Mouse (Mus musculus) kidney, adult 11 months (tissue): ENCODE results near the gene Six3.

ENCODE experiments used
- DNase-seq: peaks from one replicate; pipeline ENCODE4 v3.0.0; 2022

Six3 gene

DNA sequence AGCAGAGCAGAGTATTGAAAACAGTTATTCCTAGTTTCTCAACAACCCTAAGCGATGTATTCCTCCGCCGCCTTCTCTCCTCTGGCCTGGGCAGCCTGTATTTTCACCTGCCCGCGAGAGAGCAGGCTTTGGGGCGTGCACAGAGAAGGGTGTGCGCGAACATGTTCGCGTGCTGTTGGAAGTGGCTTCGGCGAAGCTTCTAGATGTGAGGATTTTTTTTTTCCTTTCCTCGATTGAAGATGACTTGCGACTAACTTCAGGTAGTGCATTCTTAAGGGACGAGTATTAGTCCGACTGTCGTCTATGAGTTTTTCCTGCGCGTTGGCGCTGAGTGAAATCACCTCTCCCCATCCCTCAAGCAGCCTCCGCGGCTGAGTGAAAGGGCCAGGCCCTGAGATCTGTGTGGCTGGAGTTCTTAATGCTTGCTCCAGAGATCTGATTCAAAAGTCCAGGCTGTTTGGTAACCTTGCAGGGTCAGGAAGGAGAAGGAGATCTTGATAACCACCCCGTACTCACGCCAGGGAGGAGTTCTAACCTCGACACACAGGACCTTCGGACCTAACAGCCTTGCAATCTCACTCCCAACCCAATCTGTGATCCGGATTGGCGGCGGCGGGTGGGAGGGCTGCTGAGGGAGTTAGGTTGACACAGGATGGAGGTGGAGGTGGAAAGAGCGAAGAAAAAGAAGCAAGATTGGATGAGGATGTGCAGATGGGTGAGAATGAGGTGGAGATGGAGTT, 712 bp upstream of the Six3 start:
- no peak for DNase-seq

DNA sequence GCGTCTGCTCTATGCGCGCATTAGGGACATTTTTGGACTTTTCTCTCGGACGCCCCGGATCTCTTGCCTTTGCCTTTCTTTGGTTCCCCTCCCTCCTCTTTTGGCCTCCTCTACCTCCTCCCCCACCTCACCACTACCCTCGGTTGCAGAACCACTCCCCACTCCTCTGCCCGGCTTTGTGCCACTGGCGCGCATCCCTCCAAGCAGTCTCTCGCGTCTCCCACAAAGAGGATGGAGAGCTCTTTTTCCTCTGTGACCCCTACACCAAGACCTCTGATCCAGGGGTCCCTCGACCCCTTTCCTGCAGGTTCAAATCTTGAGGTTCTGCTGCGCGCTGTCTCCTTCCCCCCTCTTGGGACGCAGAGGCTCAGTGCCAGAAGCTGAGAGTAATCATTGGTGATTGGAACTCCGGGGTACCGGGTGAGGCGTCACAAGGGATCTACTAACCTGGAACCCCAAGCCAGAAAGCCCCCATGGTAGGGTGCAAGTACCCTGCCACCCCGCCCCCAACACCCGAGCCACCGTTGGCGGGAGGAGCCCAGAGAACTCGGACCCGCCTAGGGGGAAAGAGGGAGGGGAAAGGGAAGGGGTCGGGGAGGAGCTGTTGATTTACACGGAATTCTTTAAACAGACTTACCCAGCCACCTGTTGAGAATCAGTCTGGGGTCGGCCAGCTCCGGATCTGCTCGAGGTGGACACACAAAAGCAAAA, 758 bp downstream of the Six3 start:
- DNase-seq: no peak

DNA sequence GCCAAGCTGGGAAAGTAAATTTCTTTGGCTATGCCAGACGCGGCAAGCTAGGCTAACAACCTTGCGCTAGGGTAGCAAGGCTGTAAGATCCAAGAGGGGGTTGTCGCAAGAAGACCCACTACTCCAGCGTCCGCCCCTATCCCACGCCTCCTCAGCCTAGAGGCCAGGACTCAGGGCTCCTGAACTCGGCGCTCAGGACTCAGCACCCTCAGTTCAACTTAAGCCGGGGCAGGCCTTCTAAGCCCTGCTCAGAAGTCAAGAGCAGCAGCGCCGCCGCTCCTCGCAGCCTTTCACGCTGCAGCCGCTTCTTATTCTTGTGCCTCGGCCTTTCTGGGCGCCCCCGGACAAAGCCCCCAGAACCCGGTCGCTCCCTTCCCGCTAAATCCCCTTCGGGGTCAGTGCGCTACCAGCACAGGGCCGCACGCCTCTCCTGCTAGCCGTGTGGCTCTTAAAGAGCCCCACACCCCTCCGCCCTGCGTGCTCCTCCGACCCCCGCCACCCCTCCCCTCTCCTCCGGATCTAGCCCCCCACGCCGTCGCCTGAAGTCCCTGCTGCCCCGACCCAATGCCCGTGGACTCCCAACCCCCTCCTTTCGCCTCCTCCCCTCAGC, 1.4 kb downstream of the Six3 start:
- no peak for DNase-seq

DNA sequence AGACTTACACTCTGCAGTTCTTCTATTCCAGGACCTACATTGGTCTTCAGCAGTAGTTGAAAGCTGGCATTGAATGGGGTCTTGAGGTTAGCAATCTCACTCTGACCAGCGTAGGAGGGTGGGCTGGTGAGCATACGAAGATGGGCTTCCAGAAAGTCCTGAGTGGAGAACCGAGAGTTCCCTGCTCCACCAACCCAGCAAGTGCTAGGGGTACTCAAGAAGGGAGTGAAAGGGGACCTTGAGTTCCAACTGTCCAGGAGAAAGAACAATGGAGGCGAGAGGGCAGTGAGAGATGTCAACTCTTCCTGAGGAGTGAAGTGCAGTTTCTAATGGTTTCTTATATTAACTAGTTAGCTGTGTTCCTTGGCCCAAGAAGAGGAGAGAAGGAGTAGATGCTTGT, 2.2 kb downstream of the Six3 start:
- no peak for DNase-seq

DNA sequence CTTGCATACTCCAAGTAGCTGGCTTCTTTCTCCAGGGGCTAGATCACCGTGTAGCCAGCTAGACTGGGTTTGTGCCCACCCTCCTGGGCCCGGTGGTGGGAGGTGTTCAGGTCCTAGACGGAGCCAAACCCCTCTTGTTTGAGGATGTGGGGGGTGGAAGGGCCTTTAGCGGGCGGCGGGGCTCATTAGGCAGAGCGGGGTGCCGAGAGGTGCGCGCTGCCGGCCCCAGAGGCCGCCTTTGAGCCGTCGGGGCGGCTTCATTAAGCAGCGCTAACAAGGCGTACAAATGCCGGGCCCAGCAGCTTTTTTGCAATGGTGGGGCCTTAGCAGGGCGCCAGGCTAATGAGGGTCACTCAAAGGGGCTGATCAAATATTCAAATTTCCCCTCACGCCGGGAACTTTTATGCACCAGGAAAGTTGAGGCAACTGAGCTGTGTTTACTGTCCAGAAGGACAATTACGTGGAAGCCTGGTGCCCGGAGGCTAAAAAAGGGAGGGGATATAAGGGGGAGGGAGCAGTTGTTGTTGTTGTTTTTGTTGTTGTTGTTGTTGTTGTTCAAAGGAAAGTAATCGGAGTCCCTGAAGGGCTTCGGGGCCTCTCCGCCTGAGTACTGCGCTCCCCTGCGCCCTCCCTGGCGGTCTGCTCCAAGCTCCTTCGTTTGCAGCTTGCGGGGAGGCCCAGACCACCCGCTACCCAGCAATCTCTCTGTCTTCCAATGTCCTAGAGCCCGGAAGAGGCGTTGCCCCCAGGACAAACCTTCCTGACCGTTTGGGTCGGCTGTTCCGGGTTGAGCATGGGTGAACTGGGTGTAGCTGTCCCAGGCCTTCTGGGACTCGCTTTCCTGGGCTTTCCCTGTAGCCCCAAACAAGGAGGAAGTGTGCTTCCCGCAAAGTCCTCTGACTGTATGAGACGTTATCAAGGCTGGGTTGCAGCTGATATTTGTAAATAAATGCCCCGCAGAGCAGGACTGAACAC, 3.4 kb downstream of the Six3 start:
- no peak for DNase-seq

DNA sequence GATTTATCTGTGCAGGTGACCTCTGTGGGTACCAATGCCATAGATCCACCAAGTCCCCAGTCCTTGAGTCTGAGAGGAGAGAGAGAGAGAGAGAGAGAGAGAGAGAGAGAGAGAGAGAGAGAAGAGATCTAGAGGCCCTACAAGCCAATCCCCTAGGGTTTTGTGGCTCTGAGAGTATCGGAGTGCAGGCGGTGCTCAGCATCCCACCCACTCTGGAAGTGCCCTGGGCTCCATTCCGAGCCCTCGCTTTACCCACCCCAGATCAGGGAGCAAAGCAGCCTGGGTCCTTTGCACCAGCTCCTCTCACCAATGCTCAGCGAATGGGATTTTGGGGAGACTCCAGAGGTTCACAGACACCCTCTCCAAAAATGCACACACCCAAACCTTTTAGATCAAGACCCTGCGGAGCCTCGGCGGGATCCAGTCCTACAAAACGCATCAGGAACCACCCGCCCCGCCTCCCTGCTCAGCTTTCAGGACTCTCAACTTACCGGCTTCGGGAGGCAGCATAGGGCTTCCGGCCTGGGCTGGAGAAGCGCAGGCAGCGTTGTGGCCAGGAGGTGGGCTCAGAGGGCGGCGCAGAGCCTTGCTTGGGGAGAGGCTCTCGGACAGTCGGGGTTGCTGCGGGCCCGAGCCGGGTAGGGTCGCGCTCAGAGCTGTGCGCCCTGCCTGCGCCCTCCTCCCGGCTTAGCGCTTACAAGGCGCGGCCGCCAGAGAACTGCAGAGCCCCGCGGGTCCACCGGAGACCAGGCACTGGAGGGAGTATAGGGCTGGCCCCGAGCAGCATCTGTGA, 4.4 kb downstream of the Six3 start:
- no peak for DNase-seq

DNA sequence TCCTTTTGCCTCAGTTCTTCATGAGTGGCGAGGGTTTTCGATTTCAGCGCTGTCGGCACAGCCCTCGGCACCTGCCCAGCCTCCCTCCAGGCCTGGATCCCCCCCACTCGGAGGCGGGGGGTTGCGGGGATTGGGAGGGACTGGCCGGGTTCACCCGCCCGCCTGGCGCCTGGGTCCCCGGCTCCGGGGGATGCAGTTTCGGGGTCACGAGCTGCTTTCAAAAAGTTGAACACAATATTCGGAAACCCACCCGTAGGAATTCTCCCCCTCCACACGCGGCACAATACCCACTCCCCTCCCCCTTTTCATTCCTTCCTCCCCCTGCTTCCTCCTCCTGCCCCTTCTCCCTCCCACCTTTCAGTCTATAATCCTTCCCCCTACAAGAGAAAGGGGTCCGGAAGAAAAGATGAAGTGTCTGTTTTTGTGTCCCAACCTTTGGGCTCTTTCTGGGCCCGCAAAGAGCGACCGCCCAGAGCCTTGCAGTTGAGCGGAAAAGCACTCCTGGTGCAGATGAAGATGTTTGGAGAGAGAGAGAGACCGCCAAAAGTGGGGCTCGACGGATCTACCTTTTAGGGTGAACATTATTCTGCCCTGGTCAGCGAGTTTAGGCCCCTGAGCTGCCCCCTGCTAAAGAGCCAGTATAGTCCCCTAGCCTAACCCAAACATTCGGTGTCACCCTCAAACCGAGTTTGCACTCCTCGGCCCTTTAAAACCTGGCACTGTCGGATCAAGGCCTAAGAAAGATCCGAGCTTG, 5.1 kb downstream of the Six3 start:
- no peak for DNase-seq

DNA sequence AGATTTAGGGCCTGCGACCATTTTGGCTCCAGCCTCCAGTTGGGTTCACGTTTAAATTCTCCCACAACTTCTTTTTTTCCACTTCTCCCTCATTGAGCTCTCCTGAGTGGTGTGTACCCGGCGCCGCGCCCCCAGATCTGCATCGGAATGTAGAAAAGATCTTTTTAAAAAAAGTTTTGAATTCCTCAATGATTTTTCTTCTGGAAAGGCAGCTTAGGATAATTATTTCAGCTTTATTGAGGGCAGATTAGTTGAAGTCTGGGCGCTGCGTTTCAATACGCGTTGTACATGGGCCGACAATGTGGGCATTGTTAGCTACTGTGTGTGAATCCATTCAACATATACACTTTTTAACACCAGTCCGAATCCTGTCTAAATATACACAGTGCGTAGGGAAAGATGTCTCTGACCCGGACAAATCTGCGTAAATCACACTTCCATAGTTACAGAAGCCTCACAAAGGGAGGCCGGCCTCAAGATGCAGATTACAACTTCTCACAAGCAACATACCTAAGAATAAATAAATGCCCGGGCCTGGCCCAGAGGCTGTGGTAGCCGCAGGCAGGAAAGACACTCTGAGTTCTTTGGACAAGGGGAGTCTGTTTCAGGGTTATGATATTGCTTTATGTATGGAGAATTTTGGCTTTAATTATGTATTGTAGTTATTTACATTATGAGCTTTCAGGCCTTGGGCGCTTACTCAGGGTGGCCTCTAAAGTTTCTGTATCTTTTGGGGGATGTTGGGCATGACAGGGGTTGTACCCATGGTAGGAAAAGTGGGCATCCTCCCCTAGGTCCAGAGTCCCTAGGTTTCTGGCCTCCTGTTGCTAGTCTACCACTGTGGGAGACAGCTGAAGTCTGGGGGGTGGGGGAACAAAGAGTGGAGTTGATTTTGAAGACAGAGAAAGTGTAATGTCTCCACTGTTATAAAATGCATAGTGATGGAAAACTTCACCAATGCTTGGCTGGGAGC, 6.0 kb downstream of the Six3 start:
- no peak for DNase-seq

DNA sequence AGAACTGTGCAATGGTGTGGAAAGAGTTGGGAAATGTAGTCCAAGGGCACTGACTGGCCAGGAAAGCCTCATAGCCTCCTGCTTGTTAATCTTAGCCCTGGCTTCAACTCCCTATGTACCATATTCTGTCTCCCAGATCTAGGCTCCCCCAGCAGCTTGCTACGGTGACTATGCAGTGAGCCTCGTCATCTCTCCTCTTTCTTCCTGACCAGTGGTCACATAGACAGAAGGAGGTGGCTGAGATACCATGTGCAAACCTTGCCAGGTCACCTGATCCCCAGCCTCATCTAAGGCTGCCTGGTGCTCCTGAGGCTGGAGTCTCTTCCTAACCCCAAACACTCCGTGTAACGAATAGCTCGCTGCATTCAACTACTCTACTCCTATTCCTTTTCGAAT, 6.7 kb downstream of the Six3 start:
- DNase-seq: no peak

DNA sequence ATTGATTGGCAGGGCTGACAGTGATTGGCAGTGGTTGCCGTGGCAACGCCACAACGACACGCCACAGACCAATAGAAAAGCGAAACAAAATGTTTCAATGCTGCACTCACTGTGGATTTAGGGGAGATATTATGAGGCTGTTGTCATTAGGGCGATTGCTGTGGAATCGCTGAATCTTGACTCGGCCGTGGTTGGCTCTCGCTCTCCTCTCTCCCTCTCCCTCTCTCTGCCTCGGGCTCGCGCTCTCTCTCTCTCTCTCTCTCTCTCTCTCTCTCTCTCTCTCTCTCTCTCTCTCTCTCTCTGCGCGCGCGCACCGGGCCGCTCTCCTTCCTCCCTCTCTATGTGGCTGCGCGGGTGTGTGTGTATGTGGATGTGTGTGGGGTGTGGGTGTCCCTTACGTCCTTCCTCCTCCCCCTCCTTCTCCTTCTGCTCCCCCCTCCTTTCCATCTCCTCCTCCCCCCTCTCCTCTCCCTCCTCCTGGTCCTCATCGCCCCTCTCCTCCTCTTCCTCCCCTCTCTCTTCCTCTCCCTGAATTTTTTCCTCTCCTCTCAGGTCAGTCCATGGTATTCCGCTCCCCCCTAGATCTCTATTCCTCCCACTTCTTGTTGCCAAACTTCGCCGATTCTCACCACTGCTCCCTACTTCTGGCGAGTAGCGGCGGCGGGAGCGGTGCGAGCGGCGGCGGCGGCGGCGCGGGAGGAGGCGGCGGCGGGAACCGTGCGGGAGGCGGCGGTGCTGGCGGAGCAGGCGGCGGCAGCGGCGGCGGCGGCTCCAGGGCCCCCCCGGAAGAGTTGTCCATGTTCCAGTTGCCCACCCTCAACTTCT, 7.5 kb downstream of the Six3 start:
- DNase-seq: no peak

DNA sequence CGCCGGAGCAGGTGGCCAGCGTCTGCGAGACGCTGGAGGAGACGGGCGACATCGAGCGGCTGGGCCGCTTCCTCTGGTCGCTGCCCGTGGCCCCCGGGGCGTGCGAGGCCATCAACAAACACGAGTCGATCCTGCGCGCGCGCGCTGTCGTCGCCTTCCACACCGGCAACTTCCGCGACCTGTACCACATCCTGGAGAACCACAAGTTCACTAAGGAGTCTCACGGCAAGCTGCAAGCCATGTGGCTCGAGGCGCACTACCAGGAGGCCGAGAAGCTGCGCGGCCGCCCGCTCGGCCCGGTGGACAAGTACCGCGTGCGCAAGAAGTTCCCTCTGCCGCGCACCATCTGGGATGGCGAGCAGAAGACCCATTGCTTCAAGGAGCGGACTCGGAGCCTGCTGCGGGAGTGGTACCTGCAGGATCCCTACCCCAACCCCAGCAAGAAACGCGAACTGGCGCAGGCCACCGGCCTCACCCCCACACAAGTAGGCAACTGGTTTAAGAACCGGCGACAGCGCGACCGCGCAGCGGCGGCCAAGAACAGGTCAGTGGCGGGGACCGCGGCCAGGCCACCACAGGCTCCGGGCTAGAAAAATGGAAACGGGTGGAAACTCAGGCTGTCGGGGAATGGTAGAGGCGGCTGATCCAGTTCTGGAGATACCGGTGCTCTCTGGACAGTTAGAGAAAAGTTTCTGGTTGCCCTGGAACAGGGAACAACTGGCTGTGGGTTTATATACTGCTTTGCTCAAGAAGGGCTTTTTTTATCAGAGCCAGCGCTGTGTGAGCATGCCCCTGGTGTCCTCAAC, 8.3 kb downstream of the Six3 start:
- no peak for DNase-seq

DNA sequence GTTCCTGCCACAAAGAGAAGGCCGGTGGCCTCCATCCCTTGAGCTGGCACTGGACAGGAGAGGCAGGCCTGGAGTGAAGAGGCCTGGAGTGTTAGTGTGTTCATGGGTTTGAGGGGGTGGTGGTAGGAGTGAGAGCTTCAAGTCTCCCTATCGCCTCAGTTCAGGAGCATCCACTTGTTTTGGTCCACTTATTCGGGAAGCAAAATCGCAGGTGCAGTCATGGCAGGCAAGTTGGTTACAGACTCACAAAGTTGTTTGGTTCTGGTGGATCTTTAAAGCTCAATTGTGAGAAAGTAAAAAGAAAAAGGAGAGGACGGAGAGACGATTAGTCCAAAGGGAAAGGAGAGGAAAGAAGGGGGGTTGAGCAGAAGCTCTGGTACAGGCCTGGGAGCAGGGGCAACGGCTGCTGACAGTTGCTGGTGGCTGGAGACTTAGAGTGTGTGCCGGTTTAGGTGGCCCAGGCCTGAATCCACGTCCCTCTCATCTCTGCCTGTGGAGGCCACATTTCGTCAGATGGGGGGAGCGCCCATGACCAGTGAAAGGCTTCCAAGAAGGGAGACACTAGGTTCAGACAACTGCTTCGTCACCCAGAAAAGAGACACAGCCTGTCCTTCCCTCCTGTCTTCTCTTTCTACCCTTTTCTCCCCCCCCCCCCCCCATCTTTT, 9.2 kb downstream of the Six3 start:
- DNase-seq: no peak

DNA sequence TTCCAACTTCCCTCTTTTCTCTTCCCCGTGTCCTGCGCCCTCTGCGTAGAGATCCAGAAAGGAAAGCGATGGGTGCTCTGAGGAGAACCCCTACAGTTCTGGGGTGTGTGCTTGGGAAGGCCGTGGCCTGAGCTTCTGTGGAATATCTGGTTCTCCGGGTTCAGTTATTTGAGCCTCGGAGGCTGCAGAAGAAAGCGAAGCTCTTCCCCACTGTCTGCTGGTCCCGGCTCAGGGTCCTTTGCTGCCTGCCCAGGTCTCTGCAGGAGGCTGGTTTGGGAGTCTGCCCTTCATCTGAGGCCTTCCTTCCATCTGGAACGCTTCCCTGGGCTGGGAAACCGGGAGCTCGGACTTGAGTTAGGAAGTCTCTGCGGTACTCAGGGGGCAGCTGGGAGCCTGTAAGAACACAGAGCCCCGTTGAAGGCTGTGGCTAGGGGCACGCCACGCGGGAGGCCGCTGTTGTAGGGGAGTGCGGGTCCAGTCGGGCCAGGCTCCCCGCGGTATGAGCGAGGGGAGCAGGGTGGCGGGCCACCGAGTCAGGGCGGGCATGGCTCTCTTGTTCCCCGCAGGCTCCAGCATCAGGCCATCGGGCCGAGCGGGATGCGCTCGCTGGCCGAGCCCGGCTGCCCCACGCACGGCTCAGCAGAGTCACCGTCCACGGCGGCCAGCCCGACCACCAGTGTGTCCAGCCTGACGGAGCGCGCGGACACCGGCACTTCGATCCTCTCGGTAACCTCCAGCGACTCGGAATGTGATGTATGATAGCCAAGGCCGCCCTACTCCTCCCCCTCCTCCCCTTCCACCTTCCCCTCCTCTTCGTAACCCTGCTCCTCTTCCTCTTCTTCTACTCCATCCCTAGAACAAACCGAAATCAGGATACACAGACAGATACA, 10.0 kb downstream of the Six3 start:
- DNase-seq: no peak

DNA sequence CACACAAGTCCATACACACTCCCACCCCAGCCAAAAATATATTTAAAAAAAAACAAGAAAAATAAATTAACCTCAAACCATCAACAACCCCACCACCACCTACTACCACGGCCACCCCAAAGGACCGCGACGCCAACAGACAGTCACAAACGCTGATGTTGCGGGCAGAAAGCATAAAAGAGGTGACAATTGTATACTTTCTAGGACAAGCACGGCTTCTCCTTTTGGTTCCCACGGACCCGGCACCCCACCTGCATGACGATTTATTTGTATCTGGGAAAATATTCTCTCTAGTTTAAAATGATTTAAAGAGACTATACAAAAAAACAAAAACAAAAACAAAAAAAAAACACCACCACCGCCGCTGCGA, 10.6 kb downstream of the Six3 start:
- no peak for DNase-seq

DNA sequence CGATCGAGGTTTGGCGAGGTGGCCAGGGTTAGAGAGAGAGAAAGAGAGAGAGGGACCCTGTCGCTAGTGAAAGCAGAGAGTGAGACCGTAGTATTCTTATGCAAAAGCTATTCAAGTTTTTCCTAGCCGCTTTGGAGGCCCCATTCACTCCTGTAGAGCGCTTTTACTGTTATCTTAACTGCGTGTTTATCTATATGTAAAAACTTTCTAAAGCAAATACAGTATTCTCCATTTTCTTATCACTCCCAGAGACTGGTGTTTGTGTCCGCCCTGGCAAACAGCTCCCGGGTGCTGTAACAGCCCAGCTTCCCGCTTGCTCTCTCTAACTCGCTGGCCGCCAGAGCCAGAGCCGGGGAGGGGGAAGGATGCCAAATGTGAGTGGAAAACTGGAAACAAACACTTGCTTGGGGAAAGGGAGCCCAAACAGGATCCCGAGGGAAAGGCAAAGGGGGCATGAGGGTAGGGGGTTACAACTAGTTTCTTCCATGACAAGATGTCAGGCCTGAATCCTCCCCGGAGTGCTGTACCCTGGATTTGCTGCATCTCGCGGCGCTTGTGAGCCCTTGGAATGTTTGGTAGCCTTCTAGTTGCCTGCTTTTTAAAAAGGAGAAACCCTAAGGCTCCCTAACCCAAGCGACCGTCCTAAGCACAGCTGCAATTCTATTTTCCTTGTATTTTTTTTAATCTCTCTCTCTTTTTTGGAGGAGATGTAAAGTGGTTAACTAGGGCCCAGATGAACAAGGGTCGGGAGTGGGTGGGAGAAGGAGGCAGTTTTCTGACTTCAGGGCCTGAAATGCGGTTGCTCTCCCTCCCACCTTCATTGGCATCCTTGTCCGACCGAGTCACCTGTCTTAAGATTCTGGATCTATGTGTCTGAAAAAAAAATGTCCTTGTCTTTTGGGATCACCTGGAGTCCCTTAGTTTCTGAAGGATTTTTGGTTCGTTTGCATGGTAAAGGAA, 11.9 kb downstream of the Six3 start:
- no peak for DNase-seq
